Mouse (Mus musculus): ENCODE results near the gene Prkce. TPM values are rescaled to one million over a fixed set of nuclear protein-coding genes. Genes with fewer than 3 reads are reported as not detected.
A peak's percentile ranks its signal among the peaks of the same experiment; 100 is the strongest.

The Prkce gene
- polyA plus RNA-seq, 1 experiment = not detected

GRCm38 (mm10) chr17:86322840-86323239 is 155.3 kb downstream of the Prkce start:
- Histone ChIP-seq H3K4me1 (ENCODE audit: control insufficient read depth, insufficient read depth, low read length) (peaks cover 24% of the 10 kb centered on the region), H3K4me3 (ENCODE audit: insufficient read depth, low read depth, low read length) (no peak overlapping the region), H3K27ac (ENCODE audit: insufficient read depth, low read depth, low read length) (no peak overlapping the region)
- 70% methylated on average over 5 of the region's 5 CpGs for WGBS
- TF ChIP-seq POLR2A (IDR thresholded peaks at IDR 0.05; ENCODE audit: insufficient read depth, low read depth, low read length) (no peak), CTCF (IDR thresholded peaks at IDR 0.05; ENCODE audit: insufficient read depth, low read depth, low read length) (no peak)

- Histone ChIP-seq H3K4me3 (ENCODE audit: insufficient read depth, low read depth, low read length) (no peak overlapping the region), H3K4me1 (ENCODE audit: control insufficient read depth, insufficient read depth, low read length) (peaks cover 26% of the 10 kb centered on the region), H3K27ac (ENCODE audit: insufficient read depth, low read depth, low read length) (no peak overlapping the region)
- WGBS = 67% methylated on average over 4 of the region's 4 CpGs
- TF ChIP-seq POLR2A (IDR thresholded peaks at IDR 0.05; ENCODE audit: insufficient read depth, low read depth, low read length) = no peak
- no peak for TF ChIP-seq CTCF (IDR thresholded peaks at IDR 0.05; ENCODE audit: insufficient read depth, low read depth, low read length)
Measured at GRCm38 (mm10) chr17:86323310-86323709, 155.7 kb downstream of the Prkce start.

DNA sequence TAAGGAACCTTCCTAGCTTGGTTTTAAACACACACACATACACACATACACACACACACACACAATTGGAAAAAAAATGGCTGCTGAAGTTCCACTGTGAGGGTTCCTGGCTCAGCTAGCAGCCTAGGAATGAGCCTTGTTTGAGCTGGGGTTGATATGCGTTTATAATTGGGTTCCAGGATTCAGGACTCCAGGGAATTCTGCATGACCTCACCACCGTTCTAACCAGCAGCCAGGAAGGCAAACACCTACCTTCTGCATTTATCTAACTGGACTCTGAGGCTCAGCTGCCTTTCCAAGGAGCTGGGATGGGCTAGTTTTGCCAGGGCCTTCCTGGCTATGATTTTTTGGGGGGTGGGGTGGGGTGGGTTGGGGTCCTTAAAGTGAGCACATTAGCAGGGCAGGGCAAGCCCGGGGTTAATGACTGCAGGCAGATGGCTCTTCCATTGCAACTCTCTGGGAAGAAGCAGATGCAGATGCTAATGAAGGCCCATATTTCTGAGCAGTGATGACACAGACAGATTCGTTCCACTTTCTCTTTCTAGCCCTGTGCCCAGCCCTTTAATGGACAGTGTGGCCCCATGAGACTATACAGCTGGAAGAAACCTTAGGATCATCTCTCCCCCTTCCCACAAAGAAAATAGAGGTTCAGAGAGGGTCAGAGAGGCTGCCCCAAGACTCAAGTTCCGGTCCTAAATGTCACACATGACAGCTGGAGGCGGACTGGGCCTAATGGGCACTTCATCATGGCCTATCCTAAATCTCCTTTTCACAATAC is 156.5 kb downstream of the Prkce start:
- TF ChIP-seq POLR2A (IDR thresholded peaks at IDR 0.05; ENCODE audit: insufficient read depth, low read depth, low read length) (no peak), CTCF (IDR thresholded peaks at IDR 0.05; ENCODE audit: insufficient read depth, low read depth, low read length) (no peak)
- Histone ChIP-seq H3K4me3 (ENCODE audit: insufficient read depth, low read depth, low read length) (no peak overlapping the region), H3K27ac (ENCODE audit: insufficient read depth, low read depth, low read length) (no peak overlapping the region), H3K4me1 (ENCODE audit: control insufficient read depth, insufficient read depth, low read length) (peaks cover 29% of the 10 kb centered on the region)
- WGBS = 61% methylated on average over 6 of the region's 6 CpGs

GRCm38 (mm10) chr17:86324756-86325155 is 157.2 kb downstream of the Prkce start:
- no peak for TF ChIP-seq POLR2A (IDR thresholded peaks at IDR 0.05; ENCODE audit: insufficient read depth, low read depth, low read length)
- H3K4me1 ChIP-seq (ENCODE audit: control insufficient read depth, insufficient read depth, low read length) = peaks cover 36% of the 10 kb centered on the region
- H3K27ac ChIP-seq (ENCODE audit: insufficient read depth, low read depth, low read length) = no peak overlapping the region
- WGBS = 53% methylated on average over 7 of the region's 7 CpGs
- no peak overlapping the region for H3K4me3 ChIP-seq (ENCODE audit: insufficient read depth, low read depth, low read length)

DNA sequence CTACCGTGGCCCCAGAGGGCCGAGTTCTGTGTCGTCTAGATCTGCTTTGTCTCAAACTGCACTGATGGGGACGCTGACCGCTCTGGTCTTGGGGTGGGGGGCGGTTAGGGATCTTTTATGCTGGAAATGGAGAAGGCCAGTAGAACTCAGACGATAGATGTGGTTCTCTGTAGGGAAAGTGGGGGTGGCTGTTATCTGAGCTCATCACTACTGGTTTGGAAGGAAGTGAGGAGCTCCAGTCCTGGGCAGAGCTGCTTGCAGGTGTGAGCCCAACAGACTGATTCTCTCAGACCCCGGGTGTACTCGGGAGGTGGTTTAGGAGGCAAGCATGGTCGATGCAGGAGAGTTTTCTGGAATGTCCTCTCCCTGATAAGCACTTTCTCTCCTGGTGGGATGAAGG is 157.7 kb downstream of the Prkce start:
- TF ChIP-seq CTCF (IDR thresholded peaks at IDR 0.05; ENCODE audit: insufficient read depth, low read depth, low read length) (no peak), POLR2A (IDR thresholded peaks at IDR 0.05; ENCODE audit: insufficient read depth, low read depth, low read length) (no peak)
- H3K27ac ChIP-seq (ENCODE audit: insufficient read depth, low read depth, low read length) = no peak overlapping the region
- 74% methylated on average over 10 of the region's 10 CpGs for WGBS
- H3K4me3 ChIP-seq (ENCODE audit: insufficient read depth, low read depth, low read length) = no peak overlapping the region
- peaks cover 42% of the 10 kb centered on the region for H3K4me1 ChIP-seq (ENCODE audit: control insufficient read depth, insufficient read depth, low read length)

GRCm38 (mm10) chr17:86327958-86328357 is 160.4 kb downstream of the Prkce start:
- no peak overlapping the region for H3K4me3 ChIP-seq (ENCODE audit: insufficient read depth, low read depth, low read length)
- no peak overlapping the region for H3K27ac ChIP-seq (ENCODE audit: insufficient read depth, low read depth, low read length)
- H3K4me1 ChIP-seq (ENCODE audit: control insufficient read depth, insufficient read depth, low read length) = peaks cover 59% of the 10 kb centered on the region
- 94% methylated on average over 4 of the region's 4 CpGs for WGBS
- TF ChIP-seq CTCF (IDR thresholded peaks at IDR 0.05; ENCODE audit: insufficient read depth, low read depth, low read length) = no peak
- TF ChIP-seq POLR2A (IDR thresholded peaks at IDR 0.05; ENCODE audit: insufficient read depth, low read depth, low read length) = no peak

GRCm38 (mm10) chr17:86329273-86330075 is 161.9 kb downstream of the Prkce start:
- WGBS = 36% methylated on average over 16 of the region's 16 CpGs
- Histone ChIP-seq H3K27ac (ENCODE audit: insufficient read depth, low read depth, low read length) (peak overlapping the region; percentile 85), H3K4me3 (ENCODE audit: insufficient read depth, low read depth, low read length) (no peak overlapping the region), H3K4me1 (ENCODE audit: control insufficient read depth, insufficient read depth, low read length) (peaks cover 55% of the 10 kb centered on the region)
- TF ChIP-seq CTCF (IDR thresholded peaks at IDR 0.05; ENCODE audit: insufficient read depth, low read depth, low read length) (no peak), POLR2A (IDR thresholded peaks at IDR 0.05; ENCODE audit: insufficient read depth, low read depth, low read length) (no peak)

GRCm38 (mm10) chr17:86330076-86330955 is 162.7 kb downstream of the Prkce start:
- peaks cover 51% of the 10 kb centered on the region for H3K4me1 ChIP-seq (ENCODE audit: control insufficient read depth, insufficient read depth, low read length)
- WGBS = 44% methylated on average over 16 of the region's 16 CpGs
- H3K4me3 ChIP-seq (ENCODE audit: insufficient read depth, low read depth, low read length) = no peak overlapping the region
- TF ChIP-seq CTCF (IDR thresholded peaks at IDR 0.05; ENCODE audit: insufficient read depth, low read depth, low read length) = no peak
- no peak for TF ChIP-seq POLR2A (IDR thresholded peaks at IDR 0.05; ENCODE audit: insufficient read depth, low read depth, low read length)
- peak overlapping the region; percentile 85 for H3K27ac ChIP-seq (ENCODE audit: insufficient read depth, low read depth, low read length)
